Mouse (Mus musculus) myocyte (in vitro differentiated cells): ENCODE measurements at regions not wholly inside any gene's neighbourhood (a gene's known extent, or its start where the extent isn't known, plus 50 kb on each side); places are given as distances from the start of the nearest gene placed in this dataset.

ENCODE experiments used
- H3K27me3 ChIP-seq: one replicate; pipeline ENCODE4 v1.6.1; 2011; ENCODE audit not compliant: control insufficient read depth, insufficient read depth, insufficient read length
- H3K36me3 ChIP-seq: one replicate; pipeline ENCODE4 v1.6.1; 2011; ENCODE audit not compliant: control insufficient read depth, insufficient read depth
- H3K4me2 ChIP-seq: one replicate; pipeline ENCODE4 v1.6.1; 2011; ENCODE audit warnings: low read depth, control low read depth
- H3K4me3 ChIP-seq: one replicate; pipeline ENCODE4 v1.5.1; 2011; ENCODE audit warnings: mild to moderate bottlenecking, control low read depth, moderate library complexity
- H3K79me2 ChIP-seq: one replicate; pipeline ENCODE4 v1.6.1; 2011; ENCODE audit not compliant: control insufficient read depth, insufficient read depth
- H3ac ChIP-seq: one replicate; pipeline ENCODE4 v1.6.1; 2011; ENCODE audit not compliant: control insufficient read depth, insufficient read length
- CEBPB ChIP-seq: IDR thresholded peaks from 2 replicates; pipeline ENCODE4 v1.6.1; 2011; ENCODE audit warnings: mild to moderate bottlenecking, moderate library complexity; ENCODE audit not compliant: poor library complexity, insufficient read depth, severe bottlenecking
- E2F4 ChIP-seq: IDR thresholded peaks from one replicate; pipeline ENCODE4 v1.6.1; 2011; ENCODE audit warnings: mild to moderate bottlenecking, control low read depth, moderate library complexity; ENCODE audit not compliant: insufficient read depth
- MAX ChIP-seq: IDR thresholded peaks from one replicate; pipeline ENCODE4 v1.6.1; 2011; ENCODE audit warnings: low read depth, mild to moderate bottlenecking, control low read depth
- MYOD1 ChIP-seq, 3 experiments: IDR thresholded peaks; one replicate each; pipeline ENCODE4 v1.6.1; 2011; ENCODE audit warnings: control low read depth in 2 of 3, low read depth in 2 of 3, mild to moderate bottlenecking in 2 of 3, moderate library complexity in 1 of 3; ENCODE audit not compliant: insufficient read length in 2 of 3, control insufficient read depth in 1 of 3
- MYOG ChIP-seq, 3 experiments: IDR thresholded peaks; one replicate each; pipeline ENCODE4 v1.6.1; 2011; ENCODE audit warnings: control low read depth in 2 of 3, low read depth in 2 of 3, mild to moderate bottlenecking in 2 of 3; ENCODE audit not compliant: insufficient read length in 2 of 3, control insufficient read depth in 1 of 3, insufficient read depth in 1 of 3
- POLR2A ChIP-seq: IDR thresholded peaks from one replicate; pipeline ENCODE4 v1.6.1; 2011; ENCODE audit warnings: low read depth, mild to moderate bottlenecking, control low read depth, moderate library complexity; ENCODE audit not compliant: insufficient read length
- POLR2AphosphoS2 ChIP-seq: IDR thresholded peaks from one replicate; pipeline ENCODE4 v1.6.1; 2011; ENCODE audit warnings: low read depth, control low read depth; ENCODE audit not compliant: insufficient read length
- REST ChIP-seq: IDR thresholded peaks from one replicate; pipeline ENCODE4 v1.6.1; 2011; ENCODE audit warnings: mild to moderate bottlenecking, control low read depth, moderate library complexity; ENCODE audit not compliant: insufficient read depth, insufficient read length
- SRF ChIP-seq: IDR thresholded peaks from one replicate; pipeline ENCODE4 v1.6.1; 2011; ENCODE audit warnings: low read depth; ENCODE audit not compliant: control insufficient read depth, insufficient read length
- TCF12 ChIP-seq: IDR thresholded peaks from one replicate; pipeline ENCODE4 v1.6.1; 2011; ENCODE audit warnings: mild to moderate bottlenecking, control low read depth; ENCODE audit not compliant: poor library complexity, insufficient read depth, severe bottlenecking
- TCF3 ChIP-seq: IDR thresholded peaks from one replicate; pipeline ENCODE4 v1.6.1; 2011; ENCODE audit warnings: low read depth, control low read depth; ENCODE audit not compliant: insufficient read length
- USF1 ChIP-seq: IDR thresholded peaks from one replicate; pipeline ENCODE4 v1.6.1; 2011; ENCODE audit warnings: low read depth, mild to moderate bottlenecking, control low read depth, moderate library complexity

DNA sequence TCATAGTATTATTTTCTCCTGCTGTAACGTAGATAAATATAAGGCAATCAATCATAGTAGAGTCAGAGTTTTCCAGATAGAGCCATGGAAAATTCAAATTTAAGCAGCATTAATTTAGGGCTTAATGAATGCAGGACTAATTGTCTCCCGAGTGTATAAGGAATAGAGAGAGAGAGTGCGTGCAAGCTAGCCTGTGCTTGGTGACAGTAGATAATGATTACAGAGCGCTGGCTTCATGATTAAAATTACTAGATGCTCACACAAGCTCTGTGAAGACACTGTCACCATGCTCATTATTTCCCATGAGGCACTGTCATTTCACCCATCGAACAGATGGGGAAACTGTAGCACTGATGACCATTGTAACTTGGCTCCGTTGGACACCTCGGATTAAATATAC is 109.9 kb upstream of the Man2a1 start:
- Histone ChIP-seq H3ac (no peak overlapping the region), H3K79me2 (no peaks in the 10 kb centered on the region), H3K27me3 (no peaks in the 10 kb centered on the region), H3K36me3 (no peaks in the 10 kb centered on the region), H3K4me3 (no peak overlapping the region), H3K4me2 (no peak overlapping the region)
- TF ChIP-seq POLR2A: no peak
- no peak for TF ChIP-seq TCF12
- no peak for TF ChIP-seq MYOD1 (IDR thresholded peaks at IDR 0.05; ENCODE audit: control insufficient read depth in 1 of 3, insufficient read length in 2 of 3, low read depth in 2 of 3)
- TF ChIP-seq REST: no peak
- no peak for TF ChIP-seq POLR2AphosphoS2
- TF ChIP-seq E2F4: no peak
- TF ChIP-seq USF1: no peak
- no peak for TF ChIP-seq SRF
- no peak for TF ChIP-seq MYOG (IDR thresholded peaks at IDR 0.05; ENCODE audit: control insufficient read depth in 1 of 3, insufficient read depth in 1 of 3, insufficient read length in 2 of 3, low read depth in 2 of 3)
- no peak for TF ChIP-seq CEBPB
- TF ChIP-seq TCF3: no peak
- TF ChIP-seq MAX: no peak

- no peaks in the 10 kb centered on the region for H3K79me2 ChIP-seq
- no peak overlapping the region for H3K4me3 ChIP-seq
- H3K27me3 ChIP-seq: no peaks in the 10 kb centered on the region
- H3K4me2 ChIP-seq: no peak overlapping the region
- H3ac ChIP-seq: no peak overlapping the region
- H3K36me3 ChIP-seq: no peaks in the 10 kb centered on the region
- TF ChIP-seq MYOG (IDR thresholded peaks at IDR 0.05; ENCODE audit: control insufficient read depth in 1 of 3, insufficient read depth in 1 of 3, insufficient read length in 2 of 3, low read depth in 2 of 3) (no peak), E2F4 (no peak), POLR2AphosphoS2 (no peak), TCF3 (no peak), CEBPB (no peak), SRF (no peak), USF1 (no peak), MAX (no peak), REST (no peak)
These were observed 108.6 kb upstream of the Man2a1 start for GRCm38 (mm10) chr17:64491922-64492353.

GRCm38 (mm10) chr17:64492614-64493269 is 107.8 kb upstream of the Man2a1 start:
- Histone ChIP-seq H3K4me3 (no peak overlapping the region), H3K27me3 (no peaks in the 10 kb centered on the region), H3ac (no peak overlapping the region), H3K36me3 (no peaks in the 10 kb centered on the region), H3K4me2 (no peak overlapping the region), H3K79me2 (no peaks in the 10 kb centered on the region)
- TF ChIP-seq POLR2AphosphoS2: no peak
- no peak for TF ChIP-seq POLR2A
- TF ChIP-seq MYOG (IDR thresholded peaks at IDR 0.05; ENCODE audit: control insufficient read depth in 1 of 3, insufficient read depth in 1 of 3, insufficient read length in 2 of 3, low read depth in 2 of 3): no peak
- no peak for TF ChIP-seq MAX

- Histone ChIP-seq H3K27me3 (no peaks in the 10 kb centered on the region), H3K4me3 (no peak overlapping the region), H3K4me2 (no peak overlapping the region), H3K79me2 (no peaks in the 10 kb centered on the region), H3ac (no peak overlapping the region), H3K36me3 (no peaks in the 10 kb centered on the region)
- TF ChIP-seq TCF3 (no peak), SRF (no peak), POLR2AphosphoS2 (no peak), E2F4 (no peak), REST (no peak), POLR2A (no peak), CEBPB (no peak), MAX (no peak), MYOD1 (IDR thresholded peaks at IDR 0.05; ENCODE audit: control insufficient read depth in 1 of 3, insufficient read length in 2 of 3, low read depth in 2 of 3) (no peak), TCF12 (no peak), USF1 (no peak), MYOG (IDR thresholded peaks at IDR 0.05; ENCODE audit: control insufficient read depth in 1 of 3, insufficient read depth in 1 of 3, insufficient read length in 2 of 3, low read depth in 2 of 3) (no peak)
These were observed 101.1 kb upstream of the Man2a1 start for GRCm38 (mm10) chr17:64499281-64499997.

GRCm38 (mm10) chr17:64502376-64502775 is 98.2 kb upstream of the Man2a1 start:
- Histone ChIP-seq H3K4me3 (no peak overlapping the region), H3K4me2 (no peak overlapping the region), H3K79me2 (no peaks in the 10 kb centered on the region), H3ac (no peak overlapping the region), H3K36me3 (no peaks in the 10 kb centered on the region), H3K27me3 (no peaks in the 10 kb centered on the region)
- TF ChIP-seq POLR2AphosphoS2 (no peak), MYOD1 (IDR thresholded peaks at IDR 0.05; ENCODE audit: control insufficient read depth in 1 of 3, insufficient read length in 2 of 3, low read depth in 2 of 3) (no peak)
